Mouse (Mus musculus) large intestine, adult 2 months (tissue): ENCODE measurements around the gene H2-D1. TPM values are rescaled to one million over a fixed set of nuclear protein-coding genes. Genes with fewer than 3 reads are reported as not detected.
"Not testable (repeated sequence)": the region's sequence is repeated elsewhere in the genome, so short reads cannot be mapped to it uniquely, and the experiment has no call there.

Experiments used
- DNase-seq: peaks from one replicate; pipeline ENCODE4 v3.0.0-alpha.2; 2012; ENCODE audit warnings: low read depth, low spot score
- WGBS: fragments of 180-500 bp; shearing (Covaris S2); methylation state at CpG from one replicate; pipeline ENCODE4 v1.1.7; 2018; 5-methylcytosine and 5-hydroxymethylcytosine counted together
- polyA plus RNA-seq: library from polyadenylated mRNA; depleted of rRNA; stranded (reverse); fragments of >200 nt; gene quantifications from 2 replicates; pipeline ENCODE4 v1.2.3, GENCODE M21; 2012; rRNA removed

H2-D1 gene
- polyA plus RNA-seq, 1 experiment: 1,065 TPM

DNA sequence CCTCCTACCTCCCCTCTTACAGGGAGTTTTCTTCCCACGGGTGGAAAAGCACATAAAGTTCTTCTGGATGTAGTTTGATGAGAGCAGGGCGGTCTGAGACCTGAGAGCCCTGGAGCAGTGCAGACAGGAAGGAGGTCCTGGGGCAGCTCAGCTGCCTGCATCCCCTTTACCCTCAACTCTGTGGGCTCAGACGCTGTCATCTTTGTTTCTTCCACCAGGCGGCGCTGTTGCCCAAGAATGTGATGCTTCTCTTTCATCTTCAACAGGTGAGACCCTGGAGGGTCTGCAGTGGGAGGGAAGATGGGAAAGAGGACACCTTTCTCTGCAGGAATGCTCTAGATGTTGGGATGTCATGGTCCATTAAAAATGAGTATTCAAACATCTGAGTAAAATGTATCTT, 33.3 kb downstream of the H2-D1 start:
- not testable (repeated sequence) for DNase-seq

GRCm38 (mm10) chr17:35300261-35300945, 37.9 kb downstream of the H2-D1 start:
- not testable (repeated sequence) for DNase-seq
- 80% methylated on average over 7 of the region's 7 CpGs for WGBS

More for the DNA sequence above, 33.3 kb downstream of the H2-D1 start:
- 4% methylated on average over 5 of the region's 5 CpGs for WGBS

DNA sequence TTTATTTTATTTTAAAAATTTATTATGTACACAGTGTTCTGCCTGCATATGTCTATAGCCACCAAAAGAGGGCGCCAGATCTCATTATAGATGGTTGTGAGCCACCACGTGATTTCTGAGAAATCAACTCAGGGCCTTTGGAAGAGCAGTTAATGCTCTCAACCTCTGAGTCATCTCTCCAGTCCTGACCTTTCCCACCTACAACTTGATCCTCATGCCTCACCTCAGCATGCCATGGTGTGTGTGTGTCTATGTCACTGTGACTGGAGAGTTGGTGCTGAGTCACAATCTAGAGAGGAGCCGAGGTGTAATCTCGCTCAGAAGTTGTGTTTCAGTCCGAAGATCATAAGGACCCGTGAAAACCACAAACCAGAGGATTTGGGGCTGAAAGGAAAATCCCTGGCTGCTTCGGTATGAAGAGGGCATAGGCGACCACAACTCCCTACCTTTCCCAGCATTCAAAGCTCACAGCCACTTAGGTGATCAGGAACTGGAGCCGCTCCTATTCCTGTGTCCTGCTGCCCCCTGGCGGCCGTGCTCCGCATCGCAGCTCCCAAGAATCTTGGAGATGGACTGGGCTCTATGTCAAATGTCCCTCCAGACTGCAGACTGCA, 39.2 kb downstream of the H2-D1 start:
- DNase-seq: peak; percentile 70
- 14% methylated on average over 13 of the region's 13 CpGs for WGBS

DNA sequence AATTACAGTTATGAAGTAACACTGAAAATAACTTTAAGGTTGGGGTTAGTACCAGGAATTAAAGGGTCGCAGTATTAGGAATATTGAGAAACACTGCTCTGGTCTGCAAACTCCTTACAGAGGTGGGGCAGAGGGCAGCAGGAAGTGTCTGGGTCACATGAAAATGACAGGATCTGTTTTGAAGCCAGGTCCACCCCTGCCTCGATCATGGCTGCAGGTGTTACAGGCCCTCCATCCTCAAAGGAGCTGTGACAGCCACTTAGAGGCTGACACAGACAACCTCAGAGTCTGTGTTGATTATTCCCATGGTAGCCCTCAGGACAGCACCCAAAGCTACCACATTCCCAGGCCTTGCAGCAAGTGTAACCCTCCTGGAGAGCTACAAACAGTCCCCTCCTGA, 40.7 kb downstream of the H2-D1 start:
- no peak for DNase-seq
- whole genome bisulfite sequencing: 71% methylated on average over 2 of the region's 2 CpGs

DNA sequence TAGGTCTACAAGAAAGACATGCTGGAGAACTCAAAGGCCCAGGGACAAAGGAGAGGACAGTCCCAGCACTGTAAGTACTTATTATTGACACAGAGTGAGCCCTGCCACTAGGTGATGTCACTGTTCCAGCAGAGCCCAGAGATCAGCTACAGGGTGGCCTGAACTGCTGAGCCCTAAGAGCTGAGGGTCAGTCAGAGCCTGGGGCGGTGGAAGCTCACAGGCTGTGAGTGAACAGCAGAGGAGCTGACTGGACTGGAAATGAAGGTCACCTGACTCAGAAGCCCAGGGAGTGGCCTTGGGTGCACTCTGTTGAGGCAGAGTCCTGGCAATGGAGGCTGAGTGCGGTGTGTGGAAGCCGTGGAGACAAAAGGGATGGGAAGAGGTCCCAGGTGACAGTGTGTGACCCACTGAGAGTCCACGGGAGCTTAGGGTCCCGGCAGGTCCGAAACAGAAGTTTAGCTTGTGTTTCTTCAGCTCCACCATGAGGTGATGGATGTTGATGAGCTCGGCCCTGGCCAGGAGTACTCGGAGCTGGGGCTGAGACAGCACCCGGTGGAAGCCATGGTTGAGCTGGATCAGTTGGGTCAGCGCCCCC, 41.3 kb downstream of the H2-D1 start:
- DNase-seq: no peak
- 79% methylated on average over 10 of the region's 10 CpGs for WGBS

DNA sequence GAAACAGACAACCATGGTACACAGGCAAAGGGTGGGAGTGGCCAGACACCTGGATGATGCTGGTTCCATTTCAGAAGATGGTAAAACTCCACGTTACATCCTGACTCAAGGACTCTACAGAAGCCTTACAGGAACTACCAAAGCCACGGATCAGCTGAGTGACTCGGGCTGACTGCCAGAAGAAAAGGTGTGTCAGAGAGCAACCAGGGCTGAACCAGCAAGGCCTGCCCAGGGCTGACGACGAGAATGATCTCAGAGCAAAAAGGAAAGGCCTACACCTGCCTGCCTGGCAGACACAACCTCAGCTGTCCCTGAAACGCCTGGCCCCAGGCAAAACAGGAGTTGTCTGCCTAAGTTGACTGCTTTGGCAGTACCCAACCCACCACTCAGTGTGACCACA, 41.9 kb downstream of the H2-D1 start:
- 17% methylated on average over 6 of the region's 6 CpGs for WGBS
- peak; percentile 92 for DNase-seq

DNA sequence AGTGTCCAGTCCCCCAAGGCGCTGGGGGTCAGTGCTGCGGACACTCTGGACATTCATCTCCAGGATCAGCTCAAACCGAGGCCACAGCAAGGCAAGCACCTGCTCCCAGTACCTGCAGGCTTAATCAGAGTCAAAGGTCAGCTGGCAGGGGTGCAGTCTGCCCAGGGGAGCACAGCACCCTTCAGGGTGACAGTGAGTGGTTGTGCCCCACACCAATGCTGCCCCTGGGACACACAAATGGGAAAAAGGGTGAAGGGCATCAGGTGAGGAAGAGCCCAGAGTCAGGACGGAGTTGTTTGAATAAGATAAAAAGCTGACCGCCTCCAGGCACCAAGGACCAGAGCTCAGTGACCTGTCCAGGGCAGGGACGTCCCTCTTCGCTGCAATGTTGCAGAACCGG, 42.4 kb downstream of the H2-D1 start:
- 81% methylated on average over 8 of the region's 8 CpGs for WGBS
- not testable (repeated sequence) for DNase-seq

Other genes starting within 250 kb of the H2-D1 start
- gene Vwa7, start 246.2 kb upstream of the H2-D1 start, polyA plus RNA-seq: 0.38 and 0.64 TPM in 2 replicates
- 0.81 and 0.83 TPM in 2 replicates for gene Sapcd1, start 234.7 kb upstream of the H2-D1 start, polyA plus RNA-seq
- gene Msh5, start 216.0 kb upstream of the H2-D1 start, polyA plus RNA-seq: 2.0 and 3.3 TPM in 2 replicates
- gene Clic1, start 212.8 kb upstream of the H2-D1 start, polyA plus RNA-seq: 209 and 263 TPM in 2 replicates
- 12.5 and 14.9 TPM in 2 replicates for gene Ddah2, start 203.7 kb upstream of the H2-D1 start, polyA plus RNA-seq
- gene Ly6g6c, start 197.3 kb upstream of the H2-D1 start, polyA plus RNA-seq: 0.17 and 3.8 TPM in 2 replicates
- 0.26 and 0.47 TPM in 2 replicates for gene Mpig6b, start 196.5 kb upstream of the H2-D1 start, polyA plus RNA-seq
- gene Ly6g6e, start 185.8 kb upstream of the H2-D1 start, polyA plus RNA-seq: 0.38 and 0.73 TPM in 2 replicates
- 0.89 and 3.5 TPM in 2 replicates for gene Ly6g6d, start 184.7 kb upstream of the H2-D1 start, polyA plus RNA-seq
- gene Ly6g6f, start 177.1 kb upstream of the H2-D1 start, polyA plus RNA-seq: 1.6 and 2.6 TPM in 2 replicates
- 71.9 and 115 TPM in 2 replicates for gene Abhd16a, start 173.5 kb upstream of the H2-D1 start, polyA plus RNA-seq
- gene Ly6g5c, start 154.5 kb upstream of the H2-D1 start, polyA plus RNA-seq: 0.81 TPM in 1 of 2 replicates, not detected in the other
- 2.2 and 3.0 TPM in 2 replicates for gene Ly6g5b, start 147.3 kb upstream of the H2-D1 start, polyA plus RNA-seq
- 18.4 and 19.4 TPM in 2 replicates for gene Gpank1, start 141.3 kb upstream of the H2-D1 start, polyA plus RNA-seq
- gene Csnk2b, start 140.7 kb upstream of the H2-D1 start, polyA plus RNA-seq: 358 and 375 TPM in 2 replicates
- gene D17H6S53E, start 136.4 kb upstream of the H2-D1 start, polyA plus RNA-seq: 11.7 and 17.5 TPM in 2 replicates
- gene Apom, start 130.7 kb upstream of the H2-D1 start, polyA plus RNA-seq: 0.26 TPM in 1 of 2 replicates, not detected in the other
- gene Bag6, start 127.6 kb upstream of the H2-D1 start, polyA plus RNA-seq: 103 and 147 TPM in 2 replicates
- gene Prrc2a, start 97.8 kb upstream of the H2-D1 start, polyA plus RNA-seq: 227 and 272 TPM in 2 replicates
- 3.7 and 3.8 TPM in 2 replicates for gene Aif1, start 86.7 kb upstream of the H2-D1 start, polyA plus RNA-seq
- gene Lst1, start 74.3 kb upstream of the H2-D1 start, polyA plus RNA-seq: 25.5 and 32.1 TPM in 2 replicates
- gene Ltb, start 68.3 kb upstream of the H2-D1 start, polyA plus RNA-seq: 23.4 and 35.1 TPM in 2 replicates
- gene Tnf, start 60.7 kb upstream of the H2-D1 start, polyA plus RNA-seq: 3.7 and 4.9 TPM in 2 replicates
- 1.8 and 2.5 TPM in 2 replicates for gene Lta, start 57.4 kb upstream of the H2-D1 start, polyA plus RNA-seq
- gene Gm16181, start 41.9 kb upstream of the H2-D1 start, polyA plus RNA-seq: not detected in 2 replicates
- 4.2 and 4.5 TPM in 2 replicates for gene Atp6v1g2, start 29.1 kb upstream of the H2-D1 start, polyA plus RNA-seq
- gene Nfkbil1, start 26.9 kb upstream of the H2-D1 start, polyA plus RNA-seq: 11.8 and 13.0 TPM in 2 replicates
- 287 and 309 TPM in 2 replicates for gene Ddx39b, start 21.0 kb upstream of the H2-D1 start, polyA plus RNA-seq
- 16.5 and 51.5 TPM in 2 replicates for gene H2-Q1, start 57.7 kb downstream of the H2-D1 start, polyA plus RNA-seq
- gene H2-Q2, start 79.5 kb downstream of the H2-D1 start, polyA plus RNA-seq: 245 and 632 TPM in 2 replicates
- 80.0 and 122 TPM in 2 replicates for gene H2-Q4, start 116.9 kb downstream of the H2-D1 start, polyA plus RNA-seq
- gene H2-Q6, start 162.1 kb downstream of the H2-D1 start, polyA plus RNA-seq: 52.5 and 53.5 TPM in 2 replicates
- gene H2-Q7, start 176.4 kb downstream of the H2-D1 start, polyA plus RNA-seq: 127 and 155 TPM in 2 replicates
- 7.5 and 13.8 TPM in 2 replicates for gene H2-Q10, start 207.4 kb downstream of the H2-D1 start, polyA plus RNA-seq
- gene Pou5f1, start 243.3 kb downstream of the H2-D1 start, polyA plus RNA-seq: not detected in 2 replicates